Mouse (Mus musculus) adipocyte (in vitro differentiated cells): ENCODE results near the gene Tenm2.

ENCODE experiments used
- DNase-seq: peaks from one replicate; pipeline ENCODE4 v3.0.0-alpha.2; 2016; ENCODE audit warnings: low spot score

Gene Tenm2

GRCm38 (mm10) chr11:36353252-36353651 lies 882.5 kb downstream of the Tenm2 start:
- no peak for DNase-seq

- no peak for DNase-seq
Measured at GRCm38 (mm10) chr11:36351752-36352151, 884.0 kb downstream of the Tenm2 start.

- DNase-seq = no peak
Measured at GRCm38 (mm10) chr11:36351341-36351740, 884.4 kb downstream of the Tenm2 start.

GRCm38 (mm10) chr11:36350264-36350663 lies 885.5 kb downstream of the Tenm2 start:
- no peak for DNase-seq

GRCm38 (mm10) chr11:36349856-36350255 lies 885.9 kb downstream of the Tenm2 start:
- DNase-seq = no peak

- no peak for DNase-seq
Measured at GRCm38 (mm10) chr11:36341799-36342198, 894.0 kb downstream of the Tenm2 start.

GRCm38 (mm10) chr11:36338424-36338823 lies 897.3 kb downstream of the Tenm2 start:
- no peak for DNase-seq

GRCm38 (mm10) chr11:36337063-36337462 lies 898.7 kb downstream of the Tenm2 start:
- no peak for DNase-seq

GRCm38 (mm10) chr11:36335147-36335546 lies 900.6 kb downstream of the Tenm2 start:
- no peak for DNase-seq

GRCm38 (mm10) chr11:36334100-36334735 lies 901.5 kb downstream of the Tenm2 start:
- DNase-seq = no peak

GRCm38 (mm10) chr11:36332222-36332621 lies 903.5 kb downstream of the Tenm2 start:
- DNase-seq = no peak

GRCm38 (mm10) chr11:36331408-36332178 lies 904.2 kb downstream of the Tenm2 start:
- DNase-seq = no peak

GRCm38 (mm10) chr11:36327243-36327642 lies 908.5 kb downstream of the Tenm2 start:
- DNase-seq = no peak

- no peak for DNase-seq
Measured at GRCm38 (mm10) chr11:36309317-36309716, 926.4 kb downstream of the Tenm2 start.

GRCm38 (mm10) chr11:36307276-36307675 lies 928.5 kb downstream of the Tenm2 start:
- no peak for DNase-seq

- no peak for DNase-seq
Measured at GRCm38 (mm10) chr11:36305348-36305950, 930.3 kb downstream of the Tenm2 start.

GRCm38 (mm10) chr11:36302913-36303371 lies 932.8 kb downstream of the Tenm2 start:
- no peak for DNase-seq

- no peak for DNase-seq
Measured at GRCm38 (mm10) chr11:36302096-36302495, 933.7 kb downstream of the Tenm2 start.

GRCm38 (mm10) chr11:36296568-36296967 lies 939.2 kb downstream of the Tenm2 start:
- no peak for DNase-seq

GRCm38 (mm10) chr11:36292206-36292605 lies 943.6 kb downstream of the Tenm2 start:
- no peak for DNase-seq

GRCm38 (mm10) chr11:36286246-36286645 lies 949.5 kb downstream of the Tenm2 start:
- DNase-seq = no peak

- no peak for DNase-seq
Measured at GRCm38 (mm10) chr11:36280533-36280932, 955.2 kb downstream of the Tenm2 start.

GRCm38 (mm10) chr11:36277903-36278215 lies 957.9 kb downstream of the Tenm2 start:
- DNase-seq = no peak
